Mouse (Mus musculus): Measurements from ENCODE around the gene Serinc5. TPM values are rescaled to one million over a fixed set of nuclear protein-coding genes. Genes with fewer than 3 reads are reported as not detected.

The Serinc5 gene
- 13.3 and 17.5 TPM in 2 replicates for polyA plus RNA-seq (2011; ENCODE audit: insufficient read length, low read depth, missing spikeins)

DNA sequence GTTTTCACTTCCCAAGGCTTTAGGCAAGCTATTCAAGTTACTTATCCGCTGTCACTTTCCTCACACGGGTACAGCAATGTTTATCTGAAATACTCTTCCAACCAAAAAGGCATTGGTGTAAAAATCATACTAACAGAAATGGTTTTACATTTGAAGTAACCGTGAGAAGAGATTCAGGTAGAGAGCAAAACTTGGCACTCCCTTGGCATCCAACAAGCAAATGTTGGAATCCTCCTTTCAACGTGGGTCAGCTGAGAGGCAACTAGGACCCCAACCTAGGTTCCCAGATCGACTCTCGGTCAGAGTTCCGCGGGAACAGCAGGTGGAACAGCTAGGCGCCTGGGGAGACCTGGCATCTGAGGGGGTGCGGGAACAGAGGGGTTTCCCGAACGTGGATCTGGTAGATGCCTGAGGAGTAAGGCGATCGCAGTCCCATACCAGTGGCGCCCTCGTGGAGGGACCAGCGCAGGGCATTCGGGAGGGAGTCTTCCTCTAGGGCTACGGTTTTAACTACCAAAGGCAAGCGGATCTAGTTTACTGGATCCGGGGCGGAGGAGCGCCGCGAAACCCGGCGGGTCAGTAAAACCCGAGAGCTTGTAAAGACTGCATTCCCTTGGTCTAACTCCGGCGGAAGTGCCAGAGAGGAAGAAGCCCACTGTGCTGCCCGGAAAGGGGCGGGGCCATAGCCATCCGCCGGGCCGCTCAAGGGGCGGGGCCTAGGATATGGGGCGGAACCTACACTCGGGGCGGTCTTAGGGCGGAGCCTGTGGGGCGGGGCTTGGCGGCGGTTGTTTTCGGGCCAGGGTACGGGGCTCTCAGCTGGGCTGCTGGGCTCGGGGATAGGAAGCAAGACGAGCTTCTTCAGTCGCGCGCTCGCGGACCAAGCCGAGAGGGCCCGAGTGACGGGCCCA, at the start of gene Serinc5:
Gene Serinc5, plus strand, starts transcription at position 781 of the 911 bp plus-strand sequence.
- peak within 1 kb of the TSS; percentile 77 for H3K27ac ChIP-seq (ENCODE audit: insufficient read depth, low read length)
- TF ChIP-seq POLR2A (IDR thresholded peaks at IDR 0.05; ENCODE audit: low read depth, low read length) (peak; percentile 85), CTCF (IDR thresholded peaks at IDR 0.05; ENCODE audit: borderline replicate concordance, insufficient read depth, low read length) (no peak)
- H3K4me3 ChIP-seq (ENCODE audit: insufficient read depth, low read length): peak within 1 kb of the TSS; percentile 68
- H3K4me1 ChIP-seq (ENCODE audit: control insufficient read depth, insufficient read depth, low read length): peaks cover 8% of the 10 kb centered on the region

DNA sequence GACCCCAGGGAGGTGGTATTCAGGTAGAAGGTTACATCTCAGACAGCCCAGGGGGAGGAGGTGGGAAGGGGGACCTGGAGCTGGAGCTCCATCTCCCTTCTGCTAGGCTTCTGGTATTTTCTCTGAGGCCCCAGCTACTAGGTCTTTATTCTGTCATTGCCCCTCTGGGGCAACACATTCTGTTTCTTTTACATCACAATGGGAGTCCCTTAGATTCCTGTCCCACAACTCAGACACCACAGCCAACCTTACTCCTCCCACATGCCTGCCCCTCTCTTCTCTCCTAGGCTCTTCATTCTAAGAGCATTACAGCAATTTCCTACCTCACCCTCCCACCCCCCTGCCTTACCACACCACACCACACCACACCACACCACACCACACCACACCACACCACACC, 34.8 kb upstream of the Serinc5 start, which contains the start of gene Spz1:
Gene Spz1, minus strand, starts transcription at position 101 of the 400 bp plus-strand sequence.
- Histone ChIP-seq H3K4me1 (ENCODE audit: control insufficient read depth, insufficient read depth, low read length) (peaks cover 3% of the 10 kb centered on the region), H3K27ac (ENCODE audit: insufficient read depth, low read length) (no peak within 1 kb of the TSS), H3K4me3 (ENCODE audit: insufficient read depth, low read length) (no peak within 1 kb of the TSS)
- TF ChIP-seq POLR2A (IDR thresholded peaks at IDR 0.05; ENCODE audit: low read depth, low read length) (no peak), CTCF (IDR thresholded peaks at IDR 0.05; ENCODE audit: borderline replicate concordance, insufficient read depth, low read length) (no peak)

DNA sequence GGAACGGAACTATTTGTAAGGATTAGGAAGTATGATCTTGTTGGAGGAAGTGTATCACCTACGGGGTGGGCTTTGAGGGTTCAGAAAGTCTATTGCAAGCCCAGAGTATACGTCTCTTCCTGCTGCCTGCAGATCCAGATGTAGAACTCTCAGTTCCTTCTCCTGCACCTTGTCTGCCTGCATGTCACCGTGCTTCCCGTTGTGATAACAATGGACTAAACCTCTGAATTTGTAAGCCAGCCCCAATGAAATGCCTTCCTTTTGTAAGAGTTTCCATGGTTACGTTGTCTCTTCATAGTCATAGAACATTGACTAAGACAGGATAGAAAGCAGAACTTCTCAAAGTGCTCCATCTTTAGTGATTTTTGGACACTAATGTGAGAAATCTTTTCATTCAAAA, 34.2 kb upstream of the Serinc5 start:
- Histone ChIP-seq H3K4me1 (ENCODE audit: control insufficient read depth, insufficient read depth, low read length) (peaks cover 3% of the 10 kb centered on the region), H3K4me3 (ENCODE audit: insufficient read depth, low read length) (no peak overlapping the region), H3K27ac (ENCODE audit: insufficient read depth, low read length) (no peak overlapping the region)
- TF ChIP-seq CTCF (IDR thresholded peaks at IDR 0.05; ENCODE audit: borderline replicate concordance, insufficient read depth, low read length) (no peak), POLR2A (IDR thresholded peaks at IDR 0.05; ENCODE audit: low read depth, low read length) (no peak)

DNA sequence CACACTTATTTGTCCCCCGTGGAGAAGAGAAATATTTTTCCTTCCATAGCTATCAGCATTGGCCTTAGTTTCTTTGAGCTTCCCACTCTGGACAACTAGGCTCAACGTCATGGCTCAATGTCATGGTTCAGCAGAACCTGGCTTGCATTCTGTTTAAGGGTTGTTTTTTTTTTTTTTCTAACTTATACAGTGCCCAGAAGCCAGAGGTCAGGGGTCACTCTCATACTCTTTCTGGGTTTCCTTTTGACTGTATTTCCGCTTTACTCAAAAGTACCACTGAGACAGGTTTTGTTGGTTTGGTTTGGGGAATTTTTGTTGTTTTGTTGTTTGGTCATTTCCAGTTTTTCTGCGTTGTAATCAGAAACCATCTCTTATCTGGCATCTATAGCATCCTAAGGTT, 32.7 kb upstream of the Serinc5 start:
- no peak for TF ChIP-seq CTCF (IDR thresholded peaks at IDR 0.05; ENCODE audit: borderline replicate concordance, insufficient read depth, low read length)
- no peak for TF ChIP-seq POLR2A (IDR thresholded peaks at IDR 0.05; ENCODE audit: low read depth, low read length)
- H3K4me3 ChIP-seq (ENCODE audit: insufficient read depth, low read length): no peak overlapping the region
- peaks cover 3% of the 10 kb centered on the region for H3K4me1 ChIP-seq (ENCODE audit: control insufficient read depth, insufficient read depth, low read length)

DNA sequence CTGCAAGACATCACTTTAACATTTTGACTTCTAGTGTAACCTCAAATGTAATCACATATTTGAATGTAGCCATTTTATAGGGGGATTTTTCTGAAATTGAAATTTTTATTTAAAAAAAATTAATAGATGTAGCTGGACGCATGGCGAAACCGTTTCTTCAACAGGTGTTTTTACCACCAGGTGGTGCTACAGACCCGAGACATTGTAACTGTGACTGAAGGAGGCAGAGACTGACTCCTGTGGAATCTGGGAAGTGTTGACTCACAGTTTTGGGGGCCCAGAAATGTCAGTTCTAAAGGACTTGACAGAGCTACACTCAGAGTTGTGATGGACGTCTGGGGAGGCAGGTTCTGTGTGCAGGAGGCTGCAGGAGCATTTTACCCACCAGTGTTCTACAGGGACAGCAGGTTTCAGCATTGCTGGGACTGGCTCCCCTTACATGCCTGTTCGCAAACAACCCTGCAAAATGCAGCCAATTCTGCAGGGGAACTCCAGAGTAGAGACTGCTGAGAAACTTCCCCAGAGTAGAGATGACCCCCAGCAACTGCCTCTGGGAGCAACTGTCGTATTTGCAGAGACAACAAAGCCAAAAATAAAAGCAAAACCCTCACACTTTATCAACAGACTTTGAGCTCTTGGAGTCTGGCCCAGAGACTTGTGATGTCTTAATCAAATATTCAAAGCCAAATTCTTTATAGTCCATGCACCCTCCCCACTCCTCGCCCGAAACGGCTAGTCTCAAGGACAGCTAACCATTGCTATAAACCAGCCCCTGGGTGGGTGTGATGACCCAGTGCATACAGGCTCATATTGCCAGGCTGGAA, 30.5 kb upstream of the Serinc5 start:
- Histone ChIP-seq H3K4me3 (ENCODE audit: insufficient read depth, low read length) (no peak overlapping the region), H3K27ac (ENCODE audit: insufficient read depth, low read length) (no peak overlapping the region), H3K4me1 (ENCODE audit: control insufficient read depth, insufficient read depth, low read length) (peaks cover 3% of the 10 kb centered on the region)
- TF ChIP-seq POLR2A (IDR thresholded peaks at IDR 0.05; ENCODE audit: low read depth, low read length) (no peak), CTCF (IDR thresholded peaks at IDR 0.05; ENCODE audit: borderline replicate concordance, insufficient read depth, low read length) (peak; percentile 38; the same call in 1 of the 2 replicates)

More for the DNA sequence above, 32.7 kb upstream of the Serinc5 start:
- no peak overlapping the region for H3K27ac ChIP-seq (ENCODE audit: insufficient read depth, low read length)

GRCm38 (mm10) chr13:92584094-92584717, 26.7 kb upstream of the Serinc5 start:
- H3K4me3 ChIP-seq (ENCODE audit: insufficient read depth, low read length): no peak overlapping the region
- TF ChIP-seq CTCF (IDR thresholded peaks at IDR 0.05; ENCODE audit: borderline replicate concordance, insufficient read depth, low read length) (no peak), POLR2A (IDR thresholded peaks at IDR 0.05; ENCODE audit: low read depth, low read length) (no peak)
- H3K4me1 ChIP-seq (ENCODE audit: control insufficient read depth, insufficient read depth, low read length): peaks cover 4% of the 10 kb centered on the region
- H3K27ac ChIP-seq (ENCODE audit: insufficient read depth, low read length): no peak overlapping the region

GRCm38 (mm10) chr13:92588704-92589103, 22.2 kb upstream of the Serinc5 start:
- Histone ChIP-seq H3K27ac (ENCODE audit: insufficient read depth, low read length) (peak overlapping the region; percentile 11; the same call in 1 of the 2 replicates), H3K4me1 (ENCODE audit: control insufficient read depth, insufficient read depth, low read length) (peaks cover 2% of the 10 kb centered on the region; the same call in 1 of the 2 replicates), H3K4me3 (ENCODE audit: insufficient read depth, low read length) (no peak overlapping the region)
- no peak for TF ChIP-seq CTCF (IDR thresholded peaks at IDR 0.05; ENCODE audit: borderline replicate concordance, insufficient read depth, low read length)
- no peak for TF ChIP-seq POLR2A (IDR thresholded peaks at IDR 0.05; ENCODE audit: low read depth, low read length)

- peaks cover 2% of the 10 kb centered on the region; the same call in 1 of the 2 replicates for H3K4me1 ChIP-seq (ENCODE audit: control insufficient read depth, insufficient read depth, low read length)
- H3K4me3 ChIP-seq (ENCODE audit: insufficient read depth, low read length): no peak overlapping the region
- no peak overlapping the region for H3K27ac ChIP-seq (ENCODE audit: insufficient read depth, low read length)
- TF ChIP-seq POLR2A (IDR thresholded peaks at IDR 0.05; ENCODE audit: low read depth, low read length): no peak
- TF ChIP-seq CTCF (IDR thresholded peaks at IDR 0.05; ENCODE audit: borderline replicate concordance, insufficient read depth, low read length): no peak
These were observed 21.6 kb upstream of the Serinc5 start for GRCm38 (mm10) chr13:92589255-92589654.

- Histone ChIP-seq H3K27ac (ENCODE audit: insufficient read depth, low read length) (no peak overlapping the region), H3K4me1 (ENCODE audit: control insufficient read depth, insufficient read depth, low read length) (peaks cover 2% of the 10 kb centered on the region; the same call in 1 of the 2 replicates), H3K4me3 (ENCODE audit: insufficient read depth, low read length) (no peak overlapping the region)
- TF ChIP-seq CTCF (IDR thresholded peaks at IDR 0.05; ENCODE audit: borderline replicate concordance, insufficient read depth, low read length) (no peak), POLR2A (IDR thresholded peaks at IDR 0.05; ENCODE audit: low read depth, low read length) (no peak)
These were observed 19.7 kb upstream of the Serinc5 start for GRCm38 (mm10) chr13:92591225-92591624.
